Mouse (Mus musculus): Measurements from ENCODE around the gene Itgb1bp1. TPM values are rescaled to one million over a fixed set of nuclear protein-coding genes. Genes with fewer than 3 reads are reported as not detected.

Gene Itgb1bp1
- polyA plus RNA-seq, 1 experiment: 47.8 TPM

GRCm38 (mm10) chr12:21315923-21316868 lies 30.1 kb upstream of the Itgb1bp1 start, which contains the start of gene Iah1:
Gene Iah1 (plus strand): TSS chr12:21316389.
- Histone ChIP-seq H3K36me3 (ENCODE audit: control insufficient read depth, insufficient read depth) (peaks cover 42% of the 10 kb centered on the region), H3K79me3 (ENCODE audit: low read depth) (no peaks in the 10 kb centered on the region), H3ac (ENCODE audit: control insufficient read depth, insufficient read length, low read depth) (peak within 1 kb of the TSS; percentile 100), H3K4me3 (ENCODE audit: insufficient read depth, poor library complexity, severe bottlenecking) (peak within 1 kb of the TSS; percentile 38), H3K27me3 (ENCODE audit: control insufficient read depth, insufficient read depth, insufficient read length) (no peaks in the 10 kb centered on the region), H3K79me2 (ENCODE audit: control insufficient read depth, insufficient read depth) (no peaks in the 10 kb centered on the region)
- TF ChIP-seq CEBPB (IDR thresholded peaks at IDR 0.05; ENCODE audit: low read depth): no peak

GRCm38 (mm10) chr12:21312201-21312600 lies 26.1 kb upstream of the Itgb1bp1 start:
- no peak overlapping the region for H3K4me3 ChIP-seq (ENCODE audit: insufficient read depth, poor library complexity, severe bottlenecking)
- no peaks in the 10 kb centered on the region for H3K27me3 ChIP-seq (ENCODE audit: control insufficient read depth, insufficient read depth, insufficient read length)
- no peak overlapping the region for H3ac ChIP-seq (ENCODE audit: control insufficient read depth, insufficient read length, low read depth)
- H3K36me3 ChIP-seq (ENCODE audit: control insufficient read depth, insufficient read depth): peaks cover 70% of the 10 kb centered on the region
- no peaks in the 10 kb centered on the region for H3K79me3 ChIP-seq (ENCODE audit: low read depth)
- TF ChIP-seq CTCF (IDR thresholded peaks at IDR 0.05; ENCODE audit: control insufficient read depth, insufficient read depth, insufficient read length): no peak
- TF ChIP-seq FOSL1 (IDR thresholded peaks at IDR 0.05; ENCODE audit: insufficient read depth, low read length, poor library complexity, severe bottlenecking): no peak
- no peak for TF ChIP-seq USF1 (IDR thresholded peaks at IDR 0.05; ENCODE audit: low read depth)
- TF ChIP-seq MYOD1 (IDR thresholded peaks at IDR 0.05; ENCODE audit: control insufficient read depth, insufficient read length, low read depth): no peak
- TF ChIP-seq MYOG (IDR thresholded peaks at IDR 0.05; ENCODE audit: control insufficient read depth, extremely low read depth, insufficient read length): no peak
- no peak for TF ChIP-seq CEBPB (IDR thresholded peaks at IDR 0.05; ENCODE audit: low read depth)
- no peaks in the 10 kb centered on the region for H3K79me2 ChIP-seq (ENCODE audit: control insufficient read depth, insufficient read depth)

GRCm38 (mm10) chr12:21306721-21307120 lies 20.6 kb upstream of the Itgb1bp1 start:
- Histone ChIP-seq H3K27me3 (ENCODE audit: control insufficient read depth, insufficient read depth, insufficient read length) (no peaks in the 10 kb centered on the region), H3K4me3 (ENCODE audit: insufficient read depth, poor library complexity, severe bottlenecking) (no peak overlapping the region), H3K79me3 (ENCODE audit: low read depth) (no peaks in the 10 kb centered on the region), H3ac (ENCODE audit: control insufficient read depth, insufficient read length, low read depth) (no peak overlapping the region), H3K79me2 (ENCODE audit: control insufficient read depth, insufficient read depth) (no peaks in the 10 kb centered on the region), H3K36me3 (ENCODE audit: control insufficient read depth, insufficient read depth) (peaks cover 70% of the 10 kb centered on the region)
- TF ChIP-seq CEBPB (IDR thresholded peaks at IDR 0.05; ENCODE audit: low read depth) (no peak), FOSL1 (IDR thresholded peaks at IDR 0.05; ENCODE audit: insufficient read depth, low read length, poor library complexity, severe bottlenecking) (no peak), MYOG (IDR thresholded peaks at IDR 0.05; ENCODE audit: control insufficient read depth, extremely low read depth, insufficient read length) (no peak), MYOD1 (IDR thresholded peaks at IDR 0.05; ENCODE audit: control insufficient read depth, insufficient read length, low read depth) (no peak), MAX (IDR thresholded peaks at IDR 0.05) (no peak), CTCF (IDR thresholded peaks at IDR 0.05; ENCODE audit: control insufficient read depth, insufficient read depth, insufficient read length) (no peak), USF1 (IDR thresholded peaks at IDR 0.05; ENCODE audit: low read depth) (no peak)

GRCm38 (mm10) chr12:21305741-21306140 lies 19.7 kb upstream of the Itgb1bp1 start:
- H3K36me3 ChIP-seq (ENCODE audit: control insufficient read depth, insufficient read depth): peaks cover 63% of the 10 kb centered on the region
- TF ChIP-seq CEBPB (IDR thresholded peaks at IDR 0.05; ENCODE audit: low read depth) (no peak), CTCF (IDR thresholded peaks at IDR 0.05; ENCODE audit: control insufficient read depth, insufficient read depth, insufficient read length) (no peak), MYOG (IDR thresholded peaks at IDR 0.05; ENCODE audit: control insufficient read depth, extremely low read depth, insufficient read length) (no peak), FOSL1 (IDR thresholded peaks at IDR 0.05; ENCODE audit: insufficient read depth, low read length, poor library complexity, severe bottlenecking) (no peak), USF1 (IDR thresholded peaks at IDR 0.05; ENCODE audit: low read depth) (no peak), MAX (IDR thresholded peaks at IDR 0.05) (no peak), MYOD1 (IDR thresholded peaks at IDR 0.05; ENCODE audit: control insufficient read depth, insufficient read length, low read depth) (no peak)
- no peaks in the 10 kb centered on the region for H3K27me3 ChIP-seq (ENCODE audit: control insufficient read depth, insufficient read depth, insufficient read length)
- no peak overlapping the region for H3ac ChIP-seq (ENCODE audit: control insufficient read depth, insufficient read length, low read depth)
- no peaks in the 10 kb centered on the region for H3K79me2 ChIP-seq (ENCODE audit: control insufficient read depth, insufficient read depth)
- no peaks in the 10 kb centered on the region for H3K79me3 ChIP-seq (ENCODE audit: low read depth)
- no peak overlapping the region for H3K4me3 ChIP-seq (ENCODE audit: insufficient read depth, poor library complexity, severe bottlenecking)

- Histone ChIP-seq H3ac (ENCODE audit: control insufficient read depth, insufficient read length, low read depth) (no peak overlapping the region), H3K79me2 (ENCODE audit: control insufficient read depth, insufficient read depth) (no peaks in the 10 kb centered on the region), H3K27me3 (ENCODE audit: control insufficient read depth, insufficient read depth, insufficient read length) (no peaks in the 10 kb centered on the region), H3K79me3 (ENCODE audit: low read depth) (no peaks in the 10 kb centered on the region), H3K4me3 (ENCODE audit: insufficient read depth, poor library complexity, severe bottlenecking) (no peak overlapping the region), H3K36me3 (ENCODE audit: control insufficient read depth, insufficient read depth) (peaks cover 60% of the 10 kb centered on the region)
- TF ChIP-seq CTCF (IDR thresholded peaks at IDR 0.05; ENCODE audit: control insufficient read depth, insufficient read depth, insufficient read length): no peak
- TF ChIP-seq USF1 (IDR thresholded peaks at IDR 0.05; ENCODE audit: low read depth): no peak
- TF ChIP-seq FOSL1 (IDR thresholded peaks at IDR 0.05; ENCODE audit: insufficient read depth, low read length, poor library complexity, severe bottlenecking): no peak
- no peak for TF ChIP-seq MYOD1 (IDR thresholded peaks at IDR 0.05; ENCODE audit: control insufficient read depth, insufficient read length, low read depth)
- no peak for TF ChIP-seq MAX (IDR thresholded peaks at IDR 0.05)
- no peak for TF ChIP-seq MYOG (IDR thresholded peaks at IDR 0.05; ENCODE audit: control insufficient read depth, extremely low read depth, insufficient read length)
- TF ChIP-seq CEBPB (IDR thresholded peaks at IDR 0.05; ENCODE audit: low read depth): no peak
These were observed 16.3 kb upstream of the Itgb1bp1 start for GRCm38 (mm10) chr12:21302361-21302783.

Measured in C2C12 (cell line).